23 mouse cellular contexts compared by ENCODE assay signal in the genomic region with DNA sequence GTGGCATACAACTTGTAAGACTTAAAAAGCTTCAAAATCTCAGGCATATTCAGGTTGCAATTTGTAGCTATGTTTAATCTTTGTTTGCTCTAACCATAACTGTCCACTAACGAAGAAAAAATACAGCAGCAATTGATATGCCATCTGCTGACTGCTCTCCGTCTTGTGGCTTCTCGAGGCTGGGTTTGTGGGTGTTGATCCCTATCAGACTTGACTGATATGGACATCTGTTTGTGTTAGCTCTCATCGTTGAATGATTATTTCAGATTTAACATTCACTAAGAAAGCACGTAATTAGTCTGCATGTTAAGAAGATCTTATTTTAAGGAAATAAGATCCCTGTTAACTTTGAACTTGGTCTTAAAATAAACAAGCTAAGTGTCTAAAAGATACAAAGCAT. TPM values are rescaled to one million over a fixed set of nuclear protein-coding genes. Genes with fewer than 3 reads are reported as not detected.
A peak's percentile ranks its signal among the peaks of the same experiment; 100 is the strongest.
DNase-seq lines count a peak whose midpoint lies in the region; ATAC-seq and TF ChIP-seq lines count a peak whose summit lies in the region.
"Had no signal": no experiment of that assay in that cellular context is flagged by ENCODE, and none has a peak within 500 bp of the region (broad histone marks: within the 10 kb centered on the region; RNA-seq: fewer than 3 reads in every experiment).

No protein-coding gene starts in this region.

- WGBS in midbrain, embryonic 11.5 days: 84% methylated on average over 5 of the region's 5 CpGs
- 72% methylated on average over 5 of the region's 5 CpGs for whole genome bisulfite sequencing in midbrain, embryonic 14.5 days

- H3K79me2 ChIP-seq in C2C12 (ENCODE audit: control insufficient read depth, insufficient read depth) (no peaks in the 10 kb centered on the region), myocyte (ENCODE audit: control insufficient read depth, insufficient read depth) (no peaks in the 10 kb centered on the region)

- DNase-seq in midbrain, embryonic 11.5 days (ENCODE audit: low spot score, missing footprints): peak; percentile 6
- no peak for DNase-seq in midbrain, embryonic 14.5 days
- DNase-seq in kidney, adult 11 months: no peak
- DNase-seq: adrenal gland, adult 8-10 months; adrenal gland, postnatal 25 days; cerebellum, adult 18-20 months; cerebellum, adult 9-10 months; cerebellum, postnatal 25 days; gastrocnemius, adult 2 months; gastrocnemius, postnatal 14 days; heart, adult 11 months; kidney, adult 18-20 months had no signal

- ATAC-seq in midbrain, embryonic 11.5 days (ENCODE audit: low FRiP score): no peak
- ATAC-seq in midbrain, embryonic 14.5 days (ENCODE audit: low FRiP score, low TSS enrichment): no peak
- peak; percentile 12 for ATAC-seq in activated CD4-positive, CD25-positive, alpha-beta regulatory T cell, adult 4 months
- ATAC-seq in frontal cortex, adult (ENCODE audit: low TSS enrichment): no peak
- ATAC-seq: forebrain, embryonic 16.5 days; intestine, embryonic 15.5 days had no signal

- H3K9ac ChIP-seq in midbrain, embryonic 11.5 days (ENCODE audit: low read length): no peak overlapping the region
- no peak overlapping the region for H3K9ac ChIP-seq in midbrain, embryonic 14.5 days (replicated peaks; ENCODE audit: low read length)
- H3K9ac ChIP-seq: embryonic facial prominence, embryonic 12.5 days; embryonic facial prominence, embryonic 15.5 days; hindbrain, embryonic 12.5 days; hindbrain, embryonic 15.5 days; intestine, embryonic 15.5 days had no signal

- TF ChIP-seq POLR2A in myocyte (IDR thresholded peaks at IDR 0.05; ENCODE audit: insufficient read length, low read depth): no peak

- H3K79me3 ChIP-seq in C2C12 (ENCODE audit: low read depth): peaks cover 1% of the 10 kb centered on the region

- no peak overlapping the region for H3K4me2 ChIP-seq in midbrain, embryonic 11.5 days
- H3K4me2 ChIP-seq in midbrain, embryonic 14.5 days (ENCODE audit: low read length): no peak overlapping the region
- H3K4me2 ChIP-seq in myocyte (ENCODE audit: low read depth): peak overlapping the region; percentile 61
- H3K4me2 ChIP-seq: embryonic facial prominence, embryonic 12.5 days; embryonic facial prominence, embryonic 15.5 days; heart, embryonic 11.5 days; hindbrain, embryonic 12.5 days; hindbrain, embryonic 15.5 days; intestine, embryonic 15.5 days had no signal

- H3K4me1 ChIP-seq in midbrain, embryonic 11.5 days (ENCODE audit: control insufficient read depth, insufficient read depth, low read length): no peaks in the 10 kb centered on the region
- peaks cover 7% of the 10 kb centered on the region for H3K4me1 ChIP-seq in midbrain, embryonic 14.5 days (ENCODE audit: control insufficient read depth, insufficient read depth, low read length)
- H3K4me1 ChIP-seq: embryonic facial prominence, embryonic 15.5 days had no signal

- no peaks in the 10 kb centered on the region for H3K9me3 ChIP-seq in midbrain, embryonic 11.5 days (ENCODE audit: control insufficient read depth, low read length)
- no peaks in the 10 kb centered on the region for H3K9me3 ChIP-seq in midbrain, embryonic 14.5 days (ENCODE audit: control insufficient read depth, low read length)
- H3K9me3 ChIP-seq: embryonic facial prominence, embryonic 12.5 days; embryonic facial prominence, embryonic 15.5 days; hindbrain, embryonic 12.5 days; hindbrain, embryonic 15.5 days; intestine, embryonic 15.5 days had no signal

- no peak for TF ChIP-seq CTCF in C2C12 (IDR thresholded peaks at IDR 0.05; ENCODE audit: control insufficient read depth, insufficient read depth, insufficient read length)

- H3K36me3 ChIP-seq in midbrain, embryonic 11.5 days (ENCODE audit: control insufficient read depth, insufficient read depth, low read length): no peaks in the 10 kb centered on the region
- H3K36me3 ChIP-seq in midbrain, embryonic 14.5 days (ENCODE audit: control insufficient read depth, insufficient read depth, low read length): peaks cover 16% of the 10 kb centered on the region
- H3K36me3 ChIP-seq in C2C12 (ENCODE audit: control insufficient read depth, insufficient read depth) (peaks cover 6% of the 10 kb centered on the region), myocyte (ENCODE audit: control insufficient read depth, insufficient read depth) (no peaks in the 10 kb centered on the region)

- H3K4me3 ChIP-seq in midbrain, embryonic 11.5 days (ENCODE audit: low read depth, low read length): no peak overlapping the region
- H3K4me3 ChIP-seq in midbrain, embryonic 14.5 days (replicated peaks; ENCODE audit: low read depth, low read length): no peak overlapping the region
- H3K4me3 ChIP-seq in C2C12 (ENCODE audit: insufficient read depth, poor library complexity, severe bottlenecking) (no peak overlapping the region), myocyte (no peak overlapping the region)
- H3K4me3 ChIP-seq: embryonic facial prominence, embryonic 12.5 days; embryonic facial prominence, embryonic 15.5 days; gastrocnemius, adult 2 months; hindbrain, embryonic 12.5 days; hindbrain, embryonic 15.5 days; intestine, embryonic 15.5 days had no signal

- H3K27me3 ChIP-seq in midbrain, embryonic 11.5 days (ENCODE audit: control insufficient read depth, insufficient read depth, low read length): no peaks in the 10 kb centered on the region
- no peaks in the 10 kb centered on the region for H3K27me3 ChIP-seq in midbrain, embryonic 14.5 days (ENCODE audit: control insufficient read depth, insufficient read depth, low read length)
- H3K27me3 ChIP-seq in C2C12 (ENCODE audit: control insufficient read depth, insufficient read depth, insufficient read length): no peaks in the 10 kb centered on the region
- H3K27me3 ChIP-seq in myocyte (ENCODE audit: control insufficient read depth, insufficient read depth, insufficient read length): no peaks in the 10 kb centered on the region
- H3K27me3 ChIP-seq: embryonic facial prominence, embryonic 12.5 days; embryonic facial prominence, embryonic 15.5 days; hindbrain, embryonic 12.5 days; hindbrain, embryonic 15.5 days; intestine, embryonic 15.5 days had no signal

- H3ac ChIP-seq in C2C12 (ENCODE audit: control insufficient read depth, insufficient read length, low read depth): no peak overlapping the region
- no peak overlapping the region for H3ac ChIP-seq in myocyte (ENCODE audit: control insufficient read depth, insufficient read length)

- no peak overlapping the region for H3K27ac ChIP-seq in midbrain, embryonic 11.5 days (ENCODE audit: low read depth, low read length)
- H3K27ac ChIP-seq in midbrain, embryonic 14.5 days (replicated peaks; ENCODE audit: low read depth, low read length): no peak overlapping the region
- H3K27ac ChIP-seq: embryonic facial prominence, embryonic 12.5 days; embryonic facial prominence, embryonic 15.5 days; gastrocnemius, adult 2 months; intestine, embryonic 15.5 days had no signal

TF ChIP-seq in C2C12, 6 proteins besides CTCF, POLR2A, EP300 and RAD21:
- no peak for TF ChIP-seq MAX (IDR thresholded peaks at IDR 0.05)
- TF ChIP-seq MYOD1 (IDR thresholded peaks at IDR 0.05; ENCODE audit: control insufficient read depth, insufficient read length, low read depth): peak; percentile 94
- TF ChIP-seq USF1 (IDR thresholded peaks at IDR 0.05; ENCODE audit: low read depth): no peak
TF ChIP-seq in C2C12: peak in this region for 1.

TF ChIP-seq in myocyte, 11 proteins besides CTCF, POLR2A, EP300 and RAD21:
- TF ChIP-seq SRF (IDR thresholded peaks at IDR 0.05; ENCODE audit: control insufficient read depth, insufficient read length, low read depth) (no peak), MYOG (IDR thresholded peaks at IDR 0.05; ENCODE audit: control insufficient read depth in 1 of 3, insufficient read depth in 1 of 3, insufficient read length in 2 of 3, low read depth in 2 of 3) (peak in 1 of 3 experiments; percentile 68), TCF12 (IDR thresholded peaks at IDR 0.05; ENCODE audit: insufficient read depth, poor library complexity, severe bottlenecking) (peak; percentile 41), MYOD1 (IDR thresholded peaks at IDR 0.05; ENCODE audit: control insufficient read depth in 1 of 3, insufficient read length in 2 of 3, low read depth in 2 of 3) (peak; percentile 87 to 90 (median 88))

RNA-seq across cellular contexts. Expression of a gene that starts 7.7 kb away (rescaled TPM):
- 4.6 and 5.0 TPM in 2 replicates for polyA plus RNA-seq in midbrain, embryonic 11.5 days (2014; fragmentation: Nextera tagmentation; extraction: Ambion mirVana)
- 7.9 and 8.8 TPM in 2 replicates for polyA plus RNA-seq in midbrain, embryonic 14.5 days (2014; fragmentation: Nextera tagmentation; extraction: Ambion mirVana)
- polyA plus RNA-seq in C2C12 (2012; fragmentation: generic; extraction: Trizol) (7.9 TPM), myocyte (2012; fragmentation: generic; extraction: Trizol) (6.2 TPM)
- polyA plus RNA-seq in activated CD4-positive, CD25-positive, alpha-beta regulatory T cell, adult 4 months (2017; shearing (Covaris generic)): 10 to 100 TPM in 1 of 2 experiments, 1 to 10 TPM in 1; 7.5 to 21.7 TPM
